Mouse (Mus musculus) adrenal gland, postnatal 10 days (tissue): ENCODE measurements around the gene Ndfip2. TPM values are rescaled to one million over a fixed set of nuclear protein-coding genes. Genes with fewer than 3 reads are reported as not detected.

Source experiments
- total RNA-seq, 2 experiments: library from RNA; stranded (reverse); gene quantifications; 2 replicates each; pipeline ENCODE4 v1.2.3; 2021

Ndfip2 gene
- total RNA-seq, 2 experiments from 2014 or later: 32.8 to 34.3 TPM

Other genes with a start within 250 kb of the Ndfip2 start
- gene Rbm26, start 81.2 kb upstream of the Ndfip2 start, total RNA-seq: 10 to 100 TPM; 35.4 to 48.2 TPM